Mouse (Mus musculus) midbrain, postnatal 0 days (tissue): Measurements from ENCODE around the gene Amh. TPM values are rescaled to one million over a fixed set of nuclear protein-coding genes. Genes with fewer than 3 reads are reported as not detected.
"Not testable (repeated sequence)": the region's sequence is repeated elsewhere in the genome, so short reads cannot be mapped to it uniquely, and the experiment has no call there.

Source experiments
- ATAC-seq: fragments of 200-750 bp; cut with Nextera tagmentation; 2 replicates; pipeline ENCODE4 v1.8.0; 2017; ENCODE audit warnings: moderate number of reproducible peaks, mild to moderate bottlenecking, moderate TSS enrichment, moderate library complexity; ENCODE audit not compliant: low FRiP score
- DNase-seq: peaks from one replicate; pipeline ENCODE4 v3.0.0-alpha.2; 2015; ENCODE audit warnings: low spot score
- H3K27ac ChIP-seq: fragments of 300-500 bp; sonication (generic); 2 replicates; pipeline ENCODE4 v1.5.1; 2014; ENCODE audit warnings: low read depth, mild to moderate bottlenecking, low read length, mixed read lengths
- H3K27me3 ChIP-seq: fragments of 300-500 bp; sonication (generic); 2 replicates; pipeline ENCODE4 v1.6.1; 2014; ENCODE audit warnings: low read length, control low read depth, mixed read lengths; ENCODE audit not compliant: insufficient read depth
- H3K36me3 ChIP-seq: fragments of 300-500 bp; sonication (generic); 2 replicates; pipeline ENCODE4 v1.6.1; 2014; ENCODE audit warnings: low read length, control low read depth, mixed read lengths; ENCODE audit not compliant: insufficient read depth
- H3K4me1 ChIP-seq: fragments of 300-500 bp; sonication (generic); 2 replicates; pipeline ENCODE4 v1.6.1; 2014; ENCODE audit warnings: mild to moderate bottlenecking, control low read depth, antibody characterized with exemption, low read length, mixed read lengths; ENCODE audit not compliant: insufficient read depth
- H3K4me2 ChIP-seq: fragments of 300-500 bp; sonication (generic); 2 replicates; pipeline ENCODE4 v1.6.1; 2014; ENCODE audit warnings: low read depth, mild to moderate bottlenecking, low read length, mixed read lengths; ENCODE audit not compliant: poor library complexity, severe bottlenecking
- H3K4me3 ChIP-seq: fragments of 300-500 bp; sonication (generic); 2 replicates; pipeline ENCODE4 v1.5.1; 2014; ENCODE audit warnings: low read depth, mild to moderate bottlenecking, low read length, moderate library complexity
- H3K9ac ChIP-seq: fragments of 300-500 bp; sonication (generic); replicated peaks from 2 replicates; pipeline ENCODE4 v1.6.1; 2014; ENCODE audit warnings: mild to moderate bottlenecking, low read length, moderate library complexity, mixed read lengths; ENCODE audit not compliant: poor library complexity, severe bottlenecking
- H3K9me3 ChIP-seq: fragments of 300-500 bp; sonication (generic); 2 replicates; pipeline ENCODE4 v1.6.1; 2016; ENCODE audit warnings: low read length, control low read depth
- CTCF ChIP-seq: IDR thresholded peaks from 2 replicates; pipeline ENCODE4 v1.5.1; 2016; ENCODE audit warnings: antibody characterized with exemption, mild to moderate bottlenecking
- WGBS: fragments of 180-500 bp; shearing (Covaris S2); extraction: QIAGEN DNeasy Blood & Tissue Kit; methylation state at CpG from one replicate; pipeline ENCODE4 v1.1.7; 2014; 5-methylcytosine and 5-hydroxymethylcytosine counted together
- polyA plus RNA-seq: library from polyadenylated mRNA; unstranded; fragments of >200 nt; fragmentation: Nextera tagmentation; extraction: Ambion mirVana; gene quantifications from 2 replicates; pipeline ENCODE4 v1.2.1, GENCODE M21; 2015
- total RNA-seq: library from RNA; depleted of rRNA; stranded (reverse); fragments of >200 nt; gene quantifications from 2 replicates; pipeline ENCODE4 v1.2.3, GENCODE M21; 2014

Gene Amh
- total and polyA plus RNA-seq, 2 experiments from 2014 or later, result 0.82 TPM; not detected in 1

DNA sequence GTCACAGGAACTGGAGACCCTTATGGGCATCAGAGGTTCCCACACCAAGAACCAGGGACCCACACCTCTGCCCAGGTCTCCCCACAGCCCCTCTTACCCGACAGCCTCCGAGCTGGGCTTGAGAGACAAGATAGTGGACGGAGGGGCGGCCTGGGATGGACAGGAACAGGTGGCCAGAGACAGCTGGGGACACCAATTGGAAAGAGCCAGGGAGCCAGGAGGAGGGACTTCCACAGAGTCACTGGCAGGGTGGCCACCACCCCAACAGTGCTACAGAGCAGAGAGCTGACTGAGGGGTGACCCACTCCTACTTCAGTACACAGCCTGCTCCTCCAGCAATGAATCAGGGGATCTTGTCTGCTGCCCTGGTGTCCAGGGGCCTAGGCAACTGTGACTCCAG is 8.3 kb downstream of the Amh start, which contains the start of gene Jsrp1:
TSS of gene Jsrp1 (minus strand) at position 133 of the 400 bp plus-strand sequence.
- WGBS, result 61% methylated on average over 4 of the region's 4 CpGs
- no peaks in the 10 kb centered on the region for H3K36me3 ChIP-seq
- no peaks in the 10 kb centered on the region for H3K27me3 ChIP-seq
- no peak within 1 kb of the TSS for H3K27ac ChIP-seq
- no peak within 1 kb of the TSS for H3K4me2 ChIP-seq
- no peaks in the 10 kb centered on the region for H3K9me3 ChIP-seq
- H3K9ac ChIP-seq, result no peak within 1 kb of the TSS
- no peak within 1 kb of the TSS for H3K4me3 ChIP-seq
- ATAC-seq (no peak), DNase-seq (no peak)
- TF ChIP-seq CTCF, result no peak
- peaks cover 5% of the 10 kb centered on the region; the same call in 1 of the 2 replicates for H3K4me1 ChIP-seq

DNA sequence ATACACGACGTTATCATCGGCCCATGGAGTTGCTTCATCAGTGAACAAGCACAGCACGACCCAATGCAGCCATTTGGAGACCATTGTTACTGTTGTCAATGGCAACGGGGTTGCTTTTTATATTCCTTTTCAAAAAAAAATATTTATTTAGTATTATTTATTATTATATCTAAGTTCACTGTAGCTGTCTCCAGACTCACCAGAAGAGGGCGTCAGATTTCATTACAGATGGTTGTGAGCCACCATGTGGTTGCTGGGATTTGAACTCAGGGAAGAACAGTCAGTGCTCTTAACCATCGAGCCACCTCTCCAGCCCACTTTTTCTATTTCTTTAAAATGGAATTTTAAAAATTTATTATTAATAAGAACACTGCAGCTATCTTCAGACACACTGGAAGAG is 9.8 kb downstream of the Amh start:
- Histone ChIP-seq H3K4me1 (peaks cover 5% of the 10 kb centered on the region; the same call in 1 of the 2 replicates), H3K36me3 (no peaks in the 10 kb centered on the region), H3K4me2 (no peak overlapping the region), H3K27me3 (no peaks in the 10 kb centered on the region), H3K27ac (no peak overlapping the region), H3K9me3 (no peaks in the 10 kb centered on the region), H3K4me3 (no peak overlapping the region), H3K9ac (no peak overlapping the region)
- WGBS, result 59% methylated on average over 7 of the region's 7 CpGs
- 0 out of 2 replicates have a peak, but pooled peaks have one; percentile 16 for TF ChIP-seq CTCF
- DNase-seq (no peak), ATAC-seq (no peak)

DNA sequence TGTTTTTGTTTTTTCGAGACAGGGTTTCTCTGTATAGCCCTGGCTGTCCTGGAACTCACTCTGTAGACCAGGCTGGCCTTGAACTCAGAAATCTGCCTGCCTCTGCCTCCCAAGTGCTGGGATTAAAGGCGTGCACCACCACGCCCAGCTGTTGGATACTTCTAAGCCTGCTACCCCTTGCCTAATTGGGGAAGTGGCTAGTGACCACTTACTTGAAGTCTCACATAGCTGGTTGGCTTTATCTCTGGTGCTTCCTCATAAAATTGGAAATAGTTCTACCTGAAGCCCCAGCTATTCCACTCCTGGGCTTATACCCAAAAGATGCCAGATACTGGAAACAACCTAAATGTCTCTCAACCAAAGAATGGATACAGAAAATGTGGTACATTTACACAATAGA is 11.3 kb downstream of the Amh start:
- not testable (repeated sequence) for H3K9me3 ChIP-seq, H3K36me3 ChIP-seq, H3K9ac ChIP-seq, H3K4me1 ChIP-seq, H3K4me2 ChIP-seq, H3K27ac ChIP-seq, H3K4me3 ChIP-seq, ATAC-seq, H3K27me3 ChIP-seq, DNase-seq
- 80% methylated on average over 3 of the region's 3 CpGs for WGBS

DNA sequence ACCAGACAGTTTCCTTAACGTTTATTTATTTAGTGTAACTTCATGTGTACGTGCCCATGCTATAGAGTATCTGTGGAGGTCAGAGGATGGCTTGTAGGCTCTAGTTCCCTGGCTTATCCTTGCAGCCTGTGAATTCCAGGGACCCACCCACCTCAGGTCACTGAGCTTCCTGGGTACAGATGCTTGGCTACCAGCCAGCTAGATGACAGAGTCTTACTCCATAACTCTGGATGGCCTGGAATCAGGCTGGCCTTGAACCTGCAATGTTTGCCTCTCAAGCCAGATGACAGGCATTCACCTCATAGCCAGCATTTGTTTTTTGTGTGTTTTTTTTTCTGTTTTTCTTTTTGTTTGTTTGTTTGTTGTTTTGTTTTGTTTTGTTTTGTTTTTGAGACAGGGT is 12.1 kb downstream of the Amh start:
- TF ChIP-seq CTCF, result no peak
- Histone ChIP-seq H3K9ac (no peak overlapping the region), H3K36me3 (no peaks in the 10 kb centered on the region), H3K9me3 (no peaks in the 10 kb centered on the region), H3K27ac (no peak overlapping the region), H3K4me2 (no peak overlapping the region), H3K4me1 (no peaks in the 10 kb centered on the region), H3K4me3 (no peak overlapping the region), H3K27me3 (no peaks in the 10 kb centered on the region)
- ATAC-seq (no peak), DNase-seq (no peak)
- WGBS, result 58% methylated on average over 2 of the region's 2 CpGs

DNA sequence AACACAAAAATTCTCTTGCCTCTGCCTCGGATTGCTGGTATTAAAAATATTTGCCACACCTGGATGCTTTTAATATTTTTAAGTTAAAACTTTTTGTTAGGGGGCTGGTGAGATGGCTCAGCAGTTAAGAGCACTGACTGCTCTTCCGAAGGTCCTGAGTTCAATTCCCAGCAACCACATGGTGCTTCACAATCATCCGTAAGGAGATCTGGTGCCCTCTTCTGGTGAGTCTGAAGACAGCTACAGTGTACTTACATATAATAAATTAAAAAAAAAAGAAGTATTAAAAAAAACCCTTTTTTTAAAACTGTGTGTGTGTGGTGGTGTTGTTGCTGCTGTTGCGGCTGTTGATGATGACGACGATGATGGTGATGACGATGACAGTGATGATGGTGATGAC is 12.9 kb downstream of the Amh start:
- not testable (repeated sequence) for H3K27me3 ChIP-seq, H3K36me3 ChIP-seq, H3K4me3 ChIP-seq, H3K9ac ChIP-seq, DNase-seq, H3K4me1 ChIP-seq, H3K9me3 ChIP-seq, H3K27ac ChIP-seq, ATAC-seq, H3K4me2 ChIP-seq
- peak; percentile 44; the same call in 1 of the 2 replicates for TF ChIP-seq CTCF
- 81% methylated on average over 7 of the region's 7 CpGs for WGBS

DNA sequence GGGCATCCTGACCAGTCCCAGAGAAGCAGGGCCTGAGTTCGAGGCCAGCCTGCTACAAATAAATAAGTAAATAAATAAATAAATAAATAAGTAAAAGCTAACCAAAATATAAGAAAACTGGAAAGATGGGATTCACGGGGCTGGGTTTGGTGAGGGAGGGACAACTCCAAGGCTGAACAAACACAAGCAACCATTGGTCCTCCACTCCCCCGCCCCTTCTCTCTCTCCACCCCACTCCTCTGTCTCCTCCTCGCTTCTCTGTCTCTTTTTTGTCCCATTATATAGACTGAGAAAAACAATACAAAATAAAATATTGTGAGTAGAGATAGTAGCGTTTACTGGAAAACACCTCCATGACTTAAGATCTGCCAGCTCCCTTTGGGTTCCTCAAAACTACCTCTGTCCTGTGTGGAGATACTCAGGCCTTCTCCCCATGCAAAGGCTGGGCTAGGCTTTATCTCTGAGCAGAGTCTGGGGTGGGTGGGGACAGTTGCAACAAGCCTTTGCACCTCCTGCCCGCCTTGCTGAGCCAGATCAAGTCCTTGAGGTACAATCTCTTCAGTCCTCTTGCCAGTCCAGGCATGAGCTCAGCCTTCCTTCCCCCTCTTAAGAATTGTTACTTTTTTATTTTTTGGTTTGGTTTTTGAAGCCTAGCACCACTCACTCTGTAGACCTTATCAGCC is 13.7 kb downstream of the Amh start:
- Histone ChIP-seq H3K9me3 (no peaks in the 10 kb centered on the region), H3K4me2 (no peak overlapping the region), H3K4me1 (no peaks in the 10 kb centered on the region), H3K36me3 (no peaks in the 10 kb centered on the region), H3K4me3 (no peak overlapping the region), H3K27me3 (no peaks in the 10 kb centered on the region), H3K27ac (no peak overlapping the region), H3K9ac (no peak overlapping the region)
- TF ChIP-seq CTCF, result no peak
- DNase-seq, result no peak
- 58% methylated on average over 6 of the region's 6 CpGs for WGBS
- no peak for ATAC-seq
